Mouse (Mus musculus): ENCODE data around the gene Gm17455. TPM values are rescaled to one million over a fixed set of nuclear protein-coding genes. Genes with fewer than 3 reads are reported as not detected.

Gene Gm17455
- polyA plus RNA-seq, 1 experiment from 2014 or later: 1.9 TPM

GRCm38 (mm10) chr10:60447186-60447585 lies 47.7 kb downstream of the Gm17455 start:
- DNase-seq (ENCODE audit: extremely low spot score, low spot score): no peak
- Histone ChIP-seq H3K4me1 (no peaks in the 10 kb centered on the region), H3K27ac (0 out of 2 replicates have a peak overlapping the region, but pooled peaks have one; percentile 8), H3K36me3 (replicated peaks) (no peaks in the 10 kb centered on the region), H3K27me3 (ENCODE audit: poor library complexity, severe bottlenecking) (no peaks in the 10 kb centered on the region), H3K4me3 (no peak overlapping the region), H3K9me3 (no peaks in the 10 kb centered on the region; the same call in 1 of the 2 replicates)
- WGBS: 92% methylated on average over 12 of the region's 12 CpGs

Other genes starting within 250 kb of the Gm17455 start
- 2.1 and 2.4 TPM in 2 replicates for gene Chst3, start 180.5 kb upstream of the Gm17455 start, polyA plus RNA-seq (2016; fragmentation: Nextera tagmentation; extraction: Ambion mirVana)
- gene Psap, start 122.1 kb upstream of the Gm17455 start, polyA plus RNA-seq (2016; fragmentation: Nextera tagmentation; extraction: Ambion mirVana): 51.8 and 68.7 TPM in 2 replicates
- 1.2 and 1.4 TPM in 2 replicates for gene Vsir, start 52.9 kb upstream of the Gm17455 start, polyA plus RNA-seq (2016; fragmentation: Nextera tagmentation; extraction: Ambion mirVana)